Mouse (Mus musculus): ENCODE data around the gene Acot9. TPM values are rescaled to one million over a fixed set of nuclear protein-coding genes. Genes with fewer than 3 reads are reported as not detected.

The Acot9 gene
- 7.8 and 8.4 TPM in 2 replicates for polyA plus RNA-seq (2012; rRNA removed)

DNA sequence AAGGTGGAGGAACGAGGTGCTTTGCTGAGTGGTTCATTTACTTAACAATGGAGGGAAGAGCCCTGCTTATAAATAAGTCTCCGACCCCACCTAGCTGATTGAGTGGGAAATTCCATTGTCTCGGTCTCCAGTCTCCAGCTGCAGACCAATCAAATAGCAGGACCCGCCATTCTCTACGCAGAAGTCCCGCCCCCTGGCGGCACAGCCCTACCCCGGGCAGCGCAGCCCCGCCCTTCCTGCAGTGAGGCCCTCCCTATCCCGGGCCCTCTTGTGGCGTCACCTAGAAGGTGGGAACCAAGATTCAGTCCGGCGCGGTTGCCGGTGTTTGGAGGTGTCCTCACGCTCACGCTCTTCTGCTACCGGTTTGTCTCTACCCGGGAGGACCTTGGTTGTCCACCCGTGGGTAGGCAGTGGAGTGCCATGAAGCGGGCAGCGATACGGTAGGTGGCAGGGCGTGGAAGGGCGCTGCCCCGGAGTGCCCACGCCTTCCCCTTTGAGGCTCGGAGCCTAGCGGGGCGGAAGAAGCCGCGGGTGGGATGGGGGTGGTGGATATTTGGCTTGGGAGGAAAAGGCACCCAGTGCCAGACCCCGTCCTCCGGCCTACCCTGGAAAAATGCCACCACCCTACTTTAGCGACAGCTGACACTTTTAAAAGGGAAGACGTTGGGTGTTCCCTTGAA is at the start of gene Acot9:
Gene Acot9, plus strand, starts transcription at position 209 of the 680 bp plus-strand sequence.

GRCm38 (mm10) chrX:155216271-155216670 is 46.0 kb upstream of the Acot9 start, which contains the start of gene Sat1:
TSS of gene Sat1 (minus strand) at chrX:155216449.

DNA sequence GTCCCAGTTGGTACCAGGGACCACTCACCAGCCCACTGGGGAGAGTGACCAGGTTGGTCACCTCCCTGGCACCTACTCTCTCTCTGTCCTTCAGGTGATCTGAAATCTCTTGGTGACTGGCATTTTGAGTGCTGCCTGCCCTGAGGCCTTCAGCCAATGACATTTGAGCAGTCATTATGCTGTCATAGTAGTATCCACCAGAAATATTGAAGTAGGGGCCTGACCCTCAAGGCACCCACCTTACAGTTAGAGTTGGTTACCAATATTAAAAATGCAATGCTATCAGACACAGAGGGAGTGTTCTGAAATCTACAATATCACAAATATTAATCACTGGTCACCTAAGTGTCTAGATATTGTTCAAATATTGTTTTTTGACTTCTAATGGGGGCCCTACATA is 78.4 kb downstream of the Acot9 start, which contains the start of gene Prdx4:
Gene Prdx4, minus strand, starts transcription at position 101 of the 400 bp plus-strand sequence.

Other genes with a start within 250 kb of the Acot9 start
- not detected in 2 replicates for gene Magea5, start 199.3 kb upstream of the Acot9 start, polyA plus RNA-seq (2012; rRNA removed)
- gene Magea1, start 172.7 kb upstream of the Acot9 start, polyA plus RNA-seq (2012; rRNA removed), result not detected in 2 replicates
- gene Magea2, start 168.8 kb upstream of the Acot9 start, polyA plus RNA-seq (2012; rRNA removed), result not detected in 2 replicates
- gene Cldn34b2, start 134.0 kb upstream of the Acot9 start, polyA plus RNA-seq (2012; rRNA removed), result not detected in 2 replicates
- gene Sat1, start 46.0 kb upstream of the Acot9 start, polyA plus RNA-seq (2012; rRNA removed), result 15.5 and 16.1 TPM in 2 replicates
- gene Prdx4, start 78.3 kb downstream of the Acot9 start, polyA plus RNA-seq (2012; rRNA removed), result 106 and 118 TPM in 2 replicates

Measured in ovary, adult 2 months (tissue).